Mouse (Mus musculus): Measurements from ENCODE around the gene Gm20388.

GRCm38 (mm10) chr8:121788786-121789185, 1878.1 kb downstream of the Gm20388 start:
- TF ChIP-seq CTCF (IDR thresholded peaks at IDR 0.05; ENCODE audit: low read depth, low read length): no peak
- no peak for TF ChIP-seq GATA2 (IDR thresholded peaks at IDR 0.05; ENCODE audit: borderline replicate concordance, low read depth, low read length)

Measured in G1E (cell line).